Mouse (Mus musculus): ENCODE results near the gene Rabgap1.

DNA sequence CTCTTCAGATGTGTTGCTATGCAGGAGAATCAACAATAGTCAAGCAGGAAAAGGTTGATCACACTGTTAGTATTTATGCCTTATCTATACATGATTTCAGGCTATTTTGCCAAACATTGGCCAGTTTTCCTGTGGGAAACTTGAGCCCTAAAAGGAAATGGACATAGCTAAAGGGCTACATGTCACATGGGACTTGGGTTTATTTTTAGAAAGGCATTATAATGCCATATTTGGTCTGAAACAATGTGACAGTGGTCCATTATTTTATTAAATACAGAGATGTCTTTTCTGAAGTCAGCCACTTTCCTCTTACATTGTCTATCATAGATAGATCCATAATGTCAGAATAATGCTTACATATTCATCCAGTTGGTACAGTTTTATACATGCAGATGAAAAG lies 84.5 kb downstream of the Rabgap1 start:
- TF ChIP-seq CTCF (IDR thresholded peaks at IDR 0.05; ENCODE audit: borderline replicate concordance, extremely low read depth, insufficient read depth, insufficient read length) = no peak
- no peak for TF ChIP-seq POLR2A (IDR thresholded peaks at IDR 0.05; ENCODE audit: borderline replicate concordance, extremely low read depth, insufficient read depth, insufficient read length, poor library complexity, severe bottlenecking)
